Mouse (Mus musculus) urinary bladder, postnatal 25 days (tissue): ENCODE measurements at regions not wholly inside any gene's neighbourhood (a gene's known extent, or its start where the extent isn't known, plus 50 kb on each side); places are given as distances from the start of the nearest gene placed in this dataset.

ENCODE experiments used
- DNase-seq: peaks from one replicate; pipeline ENCODE4 v3.0.0; 2022; ENCODE audit warnings: low spot score

DNA sequence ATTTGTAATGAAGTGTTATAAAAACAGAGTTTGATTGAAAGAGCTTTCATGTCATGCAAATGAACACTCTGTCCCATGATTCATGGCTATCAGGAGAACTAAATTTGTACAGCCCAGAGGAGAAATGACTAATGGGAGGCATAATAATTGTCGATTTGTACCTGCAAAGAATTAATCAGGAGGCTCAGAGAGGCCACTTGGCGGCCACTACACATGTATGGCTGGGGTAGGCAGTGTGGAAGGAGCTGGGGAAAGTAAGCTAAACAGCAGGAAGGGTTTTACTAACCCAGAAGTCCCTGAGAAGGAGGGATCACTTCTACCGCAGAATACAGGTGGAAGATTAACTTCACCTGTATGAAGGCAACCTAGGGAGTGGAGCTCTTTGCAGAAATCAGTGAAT lies 145.9 kb upstream of the Vstm2b start:
- no peak for DNase-seq

DNA sequence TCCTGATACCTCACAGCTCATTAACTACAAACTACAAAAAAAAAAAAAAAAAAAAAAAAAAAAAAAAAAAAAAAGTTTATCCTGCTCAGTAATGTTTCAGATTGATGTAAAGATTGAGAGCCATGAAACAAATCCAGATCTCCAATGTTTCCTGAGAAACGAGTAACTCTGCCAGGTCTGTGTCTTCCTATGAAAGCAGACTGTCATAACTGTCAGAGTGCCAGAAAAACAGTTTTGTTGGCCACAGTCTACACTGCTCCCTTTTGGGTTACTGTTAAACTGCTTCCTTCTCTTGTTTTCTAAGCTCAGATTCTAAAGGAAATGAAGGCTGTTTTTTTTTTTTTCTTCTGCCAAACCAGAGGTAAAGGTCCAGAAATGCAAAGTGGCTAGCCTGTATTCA lies 144.6 kb upstream of the Vstm2b start:
- no peak for DNase-seq

DNA sequence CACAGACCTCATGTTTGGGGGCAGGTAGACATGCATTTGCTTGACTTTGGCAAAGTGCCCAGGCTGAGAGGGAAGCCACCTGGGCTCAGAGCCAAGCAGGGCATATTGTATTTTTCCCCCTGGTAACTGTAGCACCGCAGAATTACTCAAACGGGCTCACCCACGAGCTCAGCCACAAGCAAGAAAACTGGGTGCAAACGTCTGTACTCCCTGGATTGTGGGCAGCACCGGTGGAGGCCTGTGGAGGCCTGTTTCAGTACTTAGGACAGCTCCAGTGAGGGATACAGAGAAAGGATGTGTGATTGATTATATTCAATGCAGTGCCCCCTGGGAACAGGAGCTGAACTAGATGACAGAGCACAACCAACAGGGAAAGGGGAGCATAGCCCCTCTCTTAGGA lies 135.6 kb upstream of the Vstm2b start:
- DNase-seq: peak; percentile 3

DNA sequence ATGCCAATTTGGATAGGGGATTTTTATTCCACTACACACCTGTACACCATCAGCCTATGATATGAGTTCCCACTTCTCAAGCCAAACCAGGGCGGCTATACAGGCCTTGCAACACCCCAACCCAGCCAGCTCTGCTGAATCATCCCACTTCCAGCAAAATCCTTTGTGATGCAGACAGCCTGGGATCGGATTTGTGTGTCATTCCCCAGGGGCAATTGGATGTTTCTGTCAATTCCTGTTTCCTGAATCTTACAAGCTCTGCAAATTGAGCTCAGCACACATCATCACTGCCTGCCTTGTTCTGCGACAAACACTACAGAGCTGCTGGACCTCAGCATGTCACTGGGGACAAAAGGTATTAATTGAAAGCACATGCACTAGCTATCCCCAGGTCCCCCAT lies 132.0 kb upstream of the Vstm2b start:
- DNase-seq: no peak

DNA sequence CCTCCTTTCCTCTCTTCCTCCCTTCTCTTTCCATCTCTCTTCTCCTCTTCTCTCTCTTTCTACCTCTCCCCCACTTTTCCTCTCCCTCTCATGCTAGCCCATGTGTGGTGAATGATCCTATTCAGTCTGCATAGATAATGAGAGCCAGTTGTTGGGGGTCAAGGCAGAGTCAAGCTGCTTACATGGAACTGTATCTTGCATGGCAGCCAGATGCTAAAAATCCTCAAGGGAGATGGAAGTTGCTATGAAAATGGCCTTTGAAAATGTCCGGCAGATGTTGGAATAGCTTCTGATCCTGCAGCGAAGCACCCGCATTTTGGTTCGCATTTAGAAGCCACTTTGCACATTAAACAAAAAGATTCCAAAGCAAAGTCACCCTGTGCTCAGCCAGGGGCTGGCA lies 121.9 kb upstream of the Vstm2b start:
- no peak for DNase-seq

DNA sequence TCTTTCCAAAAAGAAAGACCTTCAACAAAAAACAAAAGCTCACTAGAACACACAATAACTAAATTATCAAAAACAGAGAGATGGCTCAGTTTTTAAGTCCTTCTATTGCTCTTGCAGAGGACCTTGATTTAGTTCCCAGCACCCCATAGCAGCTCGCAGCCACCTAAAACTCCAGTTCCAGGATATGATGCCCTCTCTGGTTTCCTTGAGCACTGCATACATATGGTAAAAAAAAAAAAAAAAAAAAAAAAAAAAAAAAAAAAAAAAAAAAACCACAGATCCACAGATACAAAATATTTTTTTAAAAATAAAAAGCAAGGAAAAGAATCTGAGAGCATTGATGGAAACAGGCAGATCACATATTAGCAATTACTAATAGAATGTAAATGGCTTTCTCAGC lies 113.2 kb upstream of the Vstm2b start:
- DNase-seq: no peak

DNA sequence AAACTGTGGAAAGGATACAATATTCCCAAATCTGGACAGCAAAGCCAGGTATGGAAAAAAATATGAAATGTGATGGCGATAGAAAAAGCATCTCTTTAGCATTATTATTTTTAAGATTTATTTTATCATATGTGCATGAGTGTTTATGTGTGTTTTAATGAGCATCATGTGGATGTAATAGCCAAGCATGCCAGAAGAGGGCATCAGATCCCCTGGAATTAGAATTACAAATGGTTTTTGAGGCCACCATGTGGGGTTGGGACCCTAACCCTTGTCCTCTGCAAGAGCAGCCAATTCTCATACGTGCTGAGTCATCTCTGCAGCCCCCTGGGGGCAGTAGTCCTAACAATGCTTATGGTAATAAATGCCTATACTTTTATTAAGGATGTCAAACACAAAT lies 111.4 kb upstream of the Vstm2b start:
- DNase-seq: no peak

DNA sequence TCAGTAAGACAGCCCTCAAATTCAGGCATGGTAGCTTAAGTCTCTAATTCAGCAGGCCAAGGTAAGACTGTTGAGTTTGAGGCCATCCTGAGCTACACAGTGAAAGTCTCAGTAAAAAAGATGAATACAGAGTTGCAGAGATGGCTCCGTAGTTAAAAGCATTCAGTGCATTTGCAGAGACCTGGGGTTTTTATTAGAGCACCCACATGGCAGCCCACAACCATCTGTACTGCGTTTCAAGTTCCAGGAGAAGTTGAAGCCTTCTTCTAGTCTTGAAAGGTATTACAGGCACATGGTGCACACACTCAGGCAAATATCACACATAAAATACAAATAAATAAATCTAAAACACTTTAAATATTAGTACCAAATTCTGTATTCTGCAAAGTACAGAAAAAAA lies 109.6 kb upstream of the Vstm2b start:
- no peak for DNase-seq

DNA sequence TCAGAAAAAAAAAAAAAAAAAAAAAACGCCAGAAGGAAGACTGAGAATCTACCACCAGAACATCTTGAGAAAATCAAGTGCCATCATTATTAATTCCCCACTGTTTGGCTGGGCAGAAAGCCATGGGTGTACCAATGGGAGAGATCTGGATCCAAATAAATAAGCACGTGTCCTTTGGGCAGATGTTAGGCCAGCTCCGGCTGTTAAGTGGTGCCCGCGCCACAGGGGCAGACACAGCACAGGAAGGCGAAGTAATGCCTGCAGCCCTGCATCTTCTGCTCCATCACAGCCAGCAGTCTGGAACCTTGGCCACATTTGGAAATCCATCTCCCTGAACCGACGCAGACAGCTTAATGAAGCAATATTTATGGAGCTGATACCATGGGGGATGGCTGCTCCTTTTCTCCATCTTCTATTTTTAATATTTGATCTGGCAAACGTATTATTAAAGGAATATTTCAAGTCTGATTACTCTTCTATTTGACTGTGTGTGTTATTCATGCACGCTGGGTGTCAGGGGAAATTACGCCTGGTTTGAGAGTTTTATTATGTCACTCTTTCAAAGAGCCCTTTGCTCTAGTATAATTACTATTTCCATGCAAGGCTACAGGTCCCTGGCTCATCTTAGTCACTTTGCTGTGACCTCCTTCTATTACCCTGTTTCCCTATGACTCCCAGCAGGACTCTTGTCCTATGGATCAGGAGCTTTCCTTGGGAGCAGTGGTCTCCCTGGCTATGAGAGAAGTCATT lies 103.5 kb upstream of the Vstm2b start:
- DNase-seq: no peak

DNA sequence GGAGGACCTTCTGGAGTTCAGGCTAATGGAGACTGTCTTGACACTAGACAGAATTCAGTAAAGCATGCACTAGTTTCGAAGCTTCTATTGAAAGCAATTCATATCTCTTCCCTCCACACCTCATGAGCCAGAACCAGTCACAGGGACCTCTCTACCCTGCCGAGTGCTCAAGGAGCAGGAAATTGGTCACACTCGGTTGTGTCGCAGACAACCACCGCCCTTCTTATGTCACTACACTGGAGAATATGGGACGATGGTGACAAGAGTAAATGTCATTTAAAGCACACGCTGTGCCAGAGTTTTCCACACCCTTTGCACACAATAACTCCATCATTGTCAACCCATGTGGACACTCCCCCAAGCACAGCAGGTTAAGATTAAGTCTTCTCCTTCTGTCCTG lies 98.3 kb upstream of the Vstm2b start:
- no peak for DNase-seq

DNA sequence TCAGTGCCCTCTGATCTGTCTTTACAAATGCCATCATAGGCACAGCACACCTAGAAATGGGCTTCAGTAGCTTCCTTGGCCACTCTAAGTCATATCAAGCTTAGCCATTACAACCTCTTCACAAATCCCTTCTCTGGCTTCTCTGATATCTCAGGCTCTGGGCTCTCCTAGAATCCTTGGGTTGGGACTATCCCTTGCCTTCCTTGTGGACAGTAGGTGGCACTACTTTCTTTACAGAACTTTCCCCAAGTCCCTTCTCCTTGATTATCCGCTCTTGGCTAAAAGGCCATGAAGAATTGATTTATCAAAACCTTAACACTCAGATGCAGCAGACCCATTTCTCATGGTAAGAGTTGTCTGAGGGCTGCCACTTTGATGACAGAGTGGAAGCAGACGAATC lies 96.8 kb upstream of the Vstm2b start:
- DNase-seq: no peak

DNA sequence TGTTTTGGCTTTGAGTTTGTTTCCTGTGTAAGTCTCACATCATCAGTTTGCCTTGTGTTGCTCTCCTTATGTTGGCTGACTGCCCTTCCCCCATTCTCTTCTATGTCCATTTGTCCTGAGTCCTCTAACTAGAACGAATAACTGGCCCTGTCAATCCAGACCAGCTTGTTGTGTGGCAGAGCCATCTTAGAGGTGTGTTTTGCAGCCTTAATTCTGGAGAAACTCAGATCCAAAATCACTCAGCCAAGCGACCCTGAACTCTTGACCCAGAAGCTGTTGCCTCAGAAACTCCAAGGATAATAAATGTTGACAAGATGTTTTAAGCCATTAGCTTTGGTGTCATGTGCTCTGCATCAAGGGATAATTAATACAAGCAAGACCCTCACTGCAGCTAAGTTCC lies 92.9 kb upstream of the Vstm2b start:
- no peak for DNase-seq

DNA sequence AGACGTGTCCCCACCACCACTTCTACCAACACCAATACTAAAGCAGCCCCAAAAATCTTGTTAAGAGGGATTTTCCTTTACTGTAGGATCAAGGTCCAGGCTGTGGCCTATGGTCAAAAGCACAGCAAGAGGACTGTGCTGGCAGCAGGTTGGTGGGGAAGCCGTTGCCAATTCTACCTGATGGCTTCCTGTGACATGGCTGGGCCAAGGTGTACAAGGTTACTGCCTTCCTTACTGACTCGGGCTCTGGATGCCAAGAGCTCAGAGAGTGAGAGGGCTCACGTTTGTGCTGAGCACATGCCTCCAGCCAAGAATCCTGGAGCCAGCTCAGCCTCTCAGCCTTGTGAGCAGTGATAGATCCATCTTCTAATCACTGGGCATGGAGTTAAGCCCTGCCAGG lies 92.3 kb upstream of the Vstm2b start:
- no peak for DNase-seq

DNA sequence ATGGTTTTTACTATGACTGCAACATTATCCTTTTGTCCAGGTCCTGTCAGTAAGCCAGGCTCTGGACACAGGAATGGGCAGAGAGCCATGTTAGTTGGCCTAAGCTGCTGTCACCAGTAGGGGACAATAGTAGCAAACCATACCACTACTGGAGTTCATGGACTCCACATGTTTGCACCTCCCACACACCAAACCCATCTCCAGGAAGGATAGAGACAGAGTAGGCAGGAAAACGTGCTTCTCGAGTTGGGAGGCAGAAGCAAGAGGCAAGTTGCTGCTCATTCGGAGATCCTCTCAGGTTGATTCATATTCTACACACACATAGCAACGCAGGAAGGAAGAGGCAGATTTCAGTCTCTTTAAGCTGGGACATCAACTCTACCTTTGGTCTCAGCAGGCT lies 85.2 kb upstream of the Vstm2b start:
- DNase-seq: no peak

DNA sequence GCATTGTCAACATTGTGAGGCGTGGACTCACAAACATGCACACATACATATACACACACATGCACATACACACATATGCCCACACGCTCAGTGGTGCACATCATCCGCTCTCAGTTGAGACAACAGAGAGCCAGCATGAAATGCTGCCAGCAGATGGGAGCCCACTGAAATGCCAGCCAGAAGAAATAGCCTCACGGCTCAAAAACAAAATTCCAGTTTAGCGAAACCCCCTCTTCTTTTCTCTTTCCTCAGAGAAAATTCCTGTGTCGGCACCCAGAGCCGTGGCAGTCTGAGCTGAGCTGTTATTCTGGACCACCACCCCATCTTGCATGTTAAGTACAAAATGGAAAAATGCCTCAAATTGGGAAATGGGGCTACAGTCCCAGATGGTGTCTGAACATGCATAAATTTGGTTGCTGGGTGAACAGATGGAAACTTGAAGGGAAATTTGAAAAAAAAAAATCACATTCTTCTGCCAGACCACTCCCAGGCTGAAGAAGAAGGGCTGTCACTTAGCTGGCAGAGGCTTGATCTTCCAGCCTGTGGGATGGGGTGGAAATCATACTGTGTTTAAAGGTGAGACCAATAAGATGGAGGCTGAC lies 72.9 kb upstream of the Vstm2b start:
- DNase-seq: no peak

DNA sequence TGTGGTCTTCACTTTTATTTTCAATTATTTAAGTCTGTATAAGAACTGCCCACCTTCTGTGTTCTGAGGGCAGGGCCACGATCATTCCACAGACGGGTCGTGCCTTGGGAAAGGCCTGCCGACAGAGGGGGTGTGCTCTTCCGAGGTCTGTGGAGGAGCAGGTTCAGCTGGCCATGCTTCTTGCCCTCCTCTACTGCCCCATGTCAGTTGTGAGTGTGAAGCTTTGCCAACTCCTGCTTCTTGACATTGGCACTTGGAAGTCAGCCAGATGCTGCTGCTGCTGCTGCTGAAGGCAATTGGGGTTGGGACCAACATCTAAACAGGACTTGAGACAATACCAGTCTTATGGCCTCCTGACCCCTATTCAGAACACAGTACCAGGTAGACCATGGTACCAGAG lies 68.6 kb upstream of the Vstm2b start:
- no peak for DNase-seq

DNA sequence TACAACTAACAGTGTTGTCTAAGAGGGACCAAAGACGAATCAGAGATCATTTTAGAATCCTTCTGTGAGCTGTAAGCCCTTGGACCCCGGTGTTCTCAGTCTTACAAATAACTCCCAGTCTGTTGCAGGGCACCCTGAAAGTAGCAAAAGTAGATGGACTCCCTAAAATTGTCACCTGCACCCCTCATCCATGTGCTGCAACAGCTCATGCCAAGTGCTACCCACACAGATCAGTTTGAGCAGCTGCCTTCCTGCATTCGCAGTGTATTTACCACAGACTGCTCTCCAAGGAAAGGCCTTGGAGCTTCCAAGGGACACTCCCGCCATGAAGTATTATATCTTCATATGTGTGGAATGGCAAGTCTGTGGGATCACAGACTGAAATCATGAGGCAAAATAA lies 66.5 kb upstream of the Vstm2b start:
- no peak for DNase-seq

DNA sequence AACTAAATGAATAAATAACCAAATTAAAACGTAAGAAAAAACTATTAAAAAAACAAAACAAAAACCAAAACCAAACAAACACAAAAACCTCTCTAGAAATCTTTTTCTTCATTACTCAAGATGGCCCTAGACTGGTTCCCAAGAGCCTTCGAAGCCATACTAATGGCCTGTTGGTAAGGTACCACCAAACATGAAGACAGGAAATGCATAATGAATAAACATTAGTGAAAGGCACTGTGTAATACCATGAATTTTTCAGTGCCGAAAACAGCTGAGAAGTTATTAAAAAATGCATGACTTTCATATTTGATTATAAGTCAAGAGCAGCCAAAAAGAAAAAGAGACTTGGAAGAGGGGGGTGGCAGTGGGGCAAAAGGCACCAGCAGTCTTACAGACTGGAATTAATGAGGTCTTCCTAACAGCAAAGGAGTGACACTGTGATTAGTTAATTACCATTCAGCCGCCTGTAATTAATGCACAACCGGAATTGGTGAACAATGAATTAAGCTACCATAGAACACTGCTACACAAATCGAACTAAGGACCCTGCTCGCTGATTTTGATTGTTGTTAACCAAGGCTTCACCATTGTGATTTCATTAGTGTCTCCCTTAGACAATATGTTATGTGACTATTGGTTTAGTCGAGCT lies 55.7 kb upstream of the Vstm2b start:
- DNase-seq: no peak

DNA sequence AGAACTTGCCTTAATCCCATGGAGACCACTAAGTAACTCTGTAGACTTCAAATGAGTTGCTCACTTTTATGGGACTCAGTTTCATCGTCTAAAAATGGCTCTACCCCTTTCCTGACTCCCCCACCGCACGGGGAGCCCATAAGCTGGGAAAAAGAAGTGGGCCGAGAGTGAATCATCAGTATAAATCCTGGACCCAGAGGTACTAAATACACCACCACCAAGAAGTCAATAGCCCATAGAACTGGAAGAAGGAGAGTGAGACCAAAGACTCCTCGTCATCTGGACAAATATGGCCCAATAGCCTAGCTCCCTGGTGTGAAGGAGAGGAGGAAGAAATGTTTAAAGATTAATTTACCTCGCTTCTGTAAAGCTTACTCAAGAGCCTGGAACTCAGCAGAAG lies 51.6 kb upstream of the Vstm2b start:
- DNase-seq: no peak
